Mouse (Mus musculus): Measurements from ENCODE around the gene Hs6st2. TPM values are rescaled to one million over a fixed set of nuclear protein-coding genes. Genes with fewer than 3 reads are reported as not detected.

Hs6st2 gene
- total and polyA plus RNA-seq, 3 experiments = not detected

DNA sequence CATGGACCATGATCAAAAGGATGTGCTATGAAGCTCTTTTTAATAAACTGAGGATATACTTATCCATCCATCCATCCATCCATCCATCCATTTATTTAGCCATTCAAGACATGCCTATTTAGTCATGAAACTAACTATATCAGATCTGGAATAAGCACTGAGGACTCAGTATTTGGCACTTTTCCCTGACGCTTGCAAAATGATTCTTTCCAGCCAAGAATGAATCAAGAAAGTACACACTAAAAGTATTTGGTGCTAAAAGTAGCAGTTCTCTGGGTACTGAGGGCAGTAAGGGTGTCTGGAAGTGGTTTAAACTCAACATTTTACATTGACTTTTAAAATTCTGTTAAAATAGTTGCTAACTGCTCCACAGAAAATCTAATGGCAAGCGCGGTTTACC, 144.6 kb downstream of the Hs6st2 start:
- TF ChIP-seq TCF12 (IDR thresholded peaks at IDR 0.05; ENCODE audit: low read depth, low read length) (no peak), SIN3A (IDR thresholded peaks at IDR 0.05; ENCODE audit: low read length) (no peak), UBTF (IDR thresholded peaks at IDR 0.05; ENCODE audit: borderline replicate concordance, insufficient read depth, low read depth, low read length) (no peak)
- Histone ChIP-seq H3K27me3 (ENCODE audit: control insufficient read depth in 1 of 2, insufficient read depth in 2 of 2, low read length in 2 of 2) (no peaks in the 10 kb centered on the region), H3K9me3 (replicated peaks; ENCODE audit: insufficient read depth, low read length) (no peaks in the 10 kb centered on the region), H3K9ac (ENCODE audit: control insufficient read depth, low read depth, low read length, poor library complexity, severe bottlenecking) (no peak overlapping the region), H3K4me1 (ENCODE audit: control insufficient read depth in 1 of 2, insufficient read depth in 2 of 2, low read length in 2 of 2) (no peaks in the 10 kb centered on the region), H3K4me3 (ENCODE audit: control insufficient read depth in 1 of 2, insufficient read depth in 1 of 2, low read depth in 2 of 2, low read length in 2 of 2) (no peak overlapping the region), H3K79me2 (ENCODE audit: control insufficient read depth, insufficient read depth, low read length, poor library complexity) (no peaks in the 10 kb centered on the region), H3K27ac (ENCODE audit: control insufficient read depth, low read depth, low read length) (no peak overlapping the region), H3K36me3 (ENCODE audit: control insufficient read depth in 1 of 2, insufficient read depth in 2 of 2, low read length in 2 of 2) (no peaks in the 10 kb centered on the region)
- no peak for DNase-seq (ENCODE audit: low read depth, low spot score)

GRCm38 (mm10) chrX:51535226-51535625, 146.4 kb downstream of the Hs6st2 start:
- no peak overlapping the region for H3K9ac ChIP-seq (ENCODE audit: control insufficient read depth, low read depth, low read length, poor library complexity, severe bottlenecking)
- no peaks in the 10 kb centered on the region for H3K4me1 ChIP-seq (ENCODE audit: control insufficient read depth in 1 of 2, insufficient read depth in 2 of 2, low read length in 2 of 2)
- no peaks in the 10 kb centered on the region for H3K9me3 ChIP-seq (replicated peaks; ENCODE audit: insufficient read depth, low read length)
- H3K4me3 ChIP-seq (ENCODE audit: control insufficient read depth in 1 of 2, insufficient read depth in 1 of 2, low read depth in 2 of 2, low read length in 2 of 2) = no peak overlapping the region
- TF ChIP-seq GATA1 (IDR thresholded peaks at IDR 0.05; ENCODE audit: low read depth, low read length) (no peak), TCF12 (IDR thresholded peaks at IDR 0.05; ENCODE audit: low read depth, low read length) (no peak), RCOR1 (IDR thresholded peaks at IDR 0.05; ENCODE audit: low read depth, low read length) (no peak), CTCF (IDR thresholded peaks at IDR 0.05 in 2 of 3, conservative IDR thresholded peaks at IDR 0.05 in 1 of 3; ENCODE audit: control insufficient read depth in 1 of 3, insufficient read depth in 1 of 3, low read depth in 2 of 3, low read length in 3 of 3, poor library complexity in 1 of 3, severe bottlenecking in 1 of 3) (no peak), ELF1 (IDR thresholded peaks at IDR 0.05; ENCODE audit: low read depth, low read length) (no peak), BHLHE40 (IDR thresholded peaks at IDR 0.05; ENCODE audit: borderline replicate concordance, low read depth, low read length) (no peak)
- no peaks in the 10 kb centered on the region for H3K36me3 ChIP-seq (ENCODE audit: control insufficient read depth in 1 of 2, insufficient read depth in 2 of 2, low read length in 2 of 2)
- no peak overlapping the region for H3K27ac ChIP-seq (ENCODE audit: control insufficient read depth, low read depth, low read length)
- no peaks in the 10 kb centered on the region for H3K27me3 ChIP-seq (ENCODE audit: control insufficient read depth in 1 of 2, insufficient read depth in 2 of 2, low read length in 2 of 2)
- DNase-seq (ENCODE audit: low read depth, low spot score) = no peak
- H3K79me2 ChIP-seq (ENCODE audit: control insufficient read depth, insufficient read depth, low read length, poor library complexity) = no peaks in the 10 kb centered on the region

DNA sequence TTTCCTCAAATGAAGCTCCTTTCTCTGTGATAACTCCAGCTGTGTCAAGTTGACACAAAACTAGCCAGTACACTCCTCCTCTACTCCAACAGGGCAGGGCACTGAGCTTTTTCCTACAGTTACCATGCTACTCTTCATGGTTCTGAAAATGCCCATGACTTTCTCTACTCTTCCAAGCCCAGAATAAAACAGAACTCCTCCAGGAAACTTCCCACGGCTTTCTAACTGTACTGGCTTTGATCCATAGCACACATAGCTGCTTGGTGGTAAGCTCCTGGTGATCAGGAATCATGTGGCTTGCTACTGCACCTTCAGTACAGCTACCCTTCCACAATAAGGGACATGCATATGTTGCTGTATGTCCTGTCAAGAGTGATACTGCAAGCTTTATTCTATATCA, 150.5 kb downstream of the Hs6st2 start:
- Histone ChIP-seq H3K9me3 (replicated peaks; ENCODE audit: insufficient read depth, low read length) (no peaks in the 10 kb centered on the region), H3K9ac (ENCODE audit: control insufficient read depth, low read depth, low read length, poor library complexity, severe bottlenecking) (no peak overlapping the region), H3K4me3 (ENCODE audit: control insufficient read depth in 1 of 2, insufficient read depth in 1 of 2, low read depth in 2 of 2, low read length in 2 of 2) (no peak overlapping the region), H3K36me3 (ENCODE audit: control insufficient read depth in 1 of 2, insufficient read depth in 2 of 2, low read length in 2 of 2) (no peaks in the 10 kb centered on the region), H3K27ac (ENCODE audit: control insufficient read depth, low read depth, low read length) (no peak overlapping the region), H3K27me3 (ENCODE audit: control insufficient read depth in 1 of 2, insufficient read depth in 2 of 2, low read length in 2 of 2) (no peaks in the 10 kb centered on the region), H3K79me2 (ENCODE audit: control insufficient read depth, insufficient read depth, low read length, poor library complexity) (no peaks in the 10 kb centered on the region), H3K4me1 (ENCODE audit: control insufficient read depth in 1 of 2, insufficient read depth in 2 of 2, low read length in 2 of 2) (no peaks in the 10 kb centered on the region)
- DNase-seq (ENCODE audit: low read depth, low spot score) = no peak
- TF ChIP-seq SMC3 (IDR thresholded peaks at IDR 0.05; ENCODE audit: low read depth, low read length) = no peak
- no peak for TF ChIP-seq MAZ (IDR thresholded peaks at IDR 0.05; ENCODE audit: low read depth, low read length)
- no peak for TF ChIP-seq USF1 (IDR thresholded peaks at IDR 0.05; ENCODE audit: low read depth, low read length)
- no peak for TF ChIP-seq CHD1 (IDR thresholded peaks at IDR 0.05; ENCODE audit: low read depth, low read length)
- no peak for TF ChIP-seq CTCF (IDR thresholded peaks at IDR 0.05 in 2 of 3, conservative IDR thresholded peaks at IDR 0.05 in 1 of 3; ENCODE audit: control insufficient read depth in 1 of 3, insufficient read depth in 1 of 3, low read depth in 2 of 3, low read length in 3 of 3, poor library complexity in 1 of 3, severe bottlenecking in 1 of 3)
- TF ChIP-seq MYC (IDR thresholded peaks at IDR 0.05; ENCODE audit: low read depth, low read length) = no peak
- no peak for TF ChIP-seq UBTF (IDR thresholded peaks at IDR 0.05; ENCODE audit: borderline replicate concordance, insufficient read depth, low read depth, low read length)
- no peak for TF ChIP-seq TAL1 (IDR thresholded peaks at IDR 0.05; ENCODE audit: low read length)
- TF ChIP-seq SIN3A (IDR thresholded peaks at IDR 0.05; ENCODE audit: low read length) = no peak
- no peak for TF ChIP-seq ZMIZ1 (IDR thresholded peaks at IDR 0.05; ENCODE audit: low read depth, low read length)
- TF ChIP-seq KAT2A (conservative IDR thresholded peaks at IDR 0.05; ENCODE audit: low read depth, low read length) = no peak
- TF ChIP-seq ZNF384 (IDR thresholded peaks at IDR 0.05; ENCODE audit: low read depth, low read length) = no peak
- TF ChIP-seq BHLHE40 (IDR thresholded peaks at IDR 0.05; ENCODE audit: borderline replicate concordance, low read depth, low read length) = no peak

Data from MEL (cell line).